Mouse (Mus musculus) adrenal gland, adult 10 weeks (tissue): ENCODE data around the gene Srsf6. TPM values are rescaled to one million over a fixed set of nuclear protein-coding genes. Genes with fewer than 3 reads are reported as not detected.

Experiments used
- polyA plus RNA-seq: library from polyadenylated mRNA; stranded (reverse); fragments of 350-450 nt; fragmentation: Illumina TruSeq; extraction: RNeasy Lipid Tissue Mini Kit (QIAGEN cat#74804); gene quantifications from one replicate; pipeline ENCODE4 v1.2.3, GENCODE M21; 2014; ENCODE audit warnings: low read depth, low replicate concordance

The Srsf6 gene
- polyA plus RNA-seq: 253 TPM

DNA sequence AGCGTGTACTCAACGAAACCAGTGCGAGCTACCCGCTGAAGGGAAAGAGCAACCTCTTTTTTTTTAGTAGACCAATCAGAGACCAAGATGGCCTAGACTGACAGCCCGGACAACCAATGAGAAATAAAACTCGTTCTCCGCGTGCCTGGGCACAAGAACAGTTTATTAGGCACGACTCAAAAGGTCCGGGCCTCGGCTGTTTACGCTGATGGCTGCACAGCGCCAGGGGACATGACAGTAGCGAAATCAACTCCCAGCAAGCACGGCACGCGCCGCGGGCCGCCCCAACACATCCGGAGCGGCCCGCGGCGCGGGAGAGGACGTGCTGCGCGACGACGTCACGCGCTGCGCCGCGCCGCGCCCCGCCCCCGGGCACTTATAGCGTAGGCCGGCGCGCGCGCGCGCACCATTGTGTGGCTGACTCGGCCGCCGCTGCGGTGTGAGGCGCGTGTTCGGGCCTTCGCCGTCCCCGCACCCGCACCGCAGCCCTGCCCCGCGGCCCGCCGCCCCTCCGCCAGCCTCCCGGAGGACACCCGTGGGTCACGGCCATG is at the start of gene Srsf6:
Gene Srsf6 (plus strand): TSS at position 406 of the 551 bp plus-strand sequence.

DNA sequence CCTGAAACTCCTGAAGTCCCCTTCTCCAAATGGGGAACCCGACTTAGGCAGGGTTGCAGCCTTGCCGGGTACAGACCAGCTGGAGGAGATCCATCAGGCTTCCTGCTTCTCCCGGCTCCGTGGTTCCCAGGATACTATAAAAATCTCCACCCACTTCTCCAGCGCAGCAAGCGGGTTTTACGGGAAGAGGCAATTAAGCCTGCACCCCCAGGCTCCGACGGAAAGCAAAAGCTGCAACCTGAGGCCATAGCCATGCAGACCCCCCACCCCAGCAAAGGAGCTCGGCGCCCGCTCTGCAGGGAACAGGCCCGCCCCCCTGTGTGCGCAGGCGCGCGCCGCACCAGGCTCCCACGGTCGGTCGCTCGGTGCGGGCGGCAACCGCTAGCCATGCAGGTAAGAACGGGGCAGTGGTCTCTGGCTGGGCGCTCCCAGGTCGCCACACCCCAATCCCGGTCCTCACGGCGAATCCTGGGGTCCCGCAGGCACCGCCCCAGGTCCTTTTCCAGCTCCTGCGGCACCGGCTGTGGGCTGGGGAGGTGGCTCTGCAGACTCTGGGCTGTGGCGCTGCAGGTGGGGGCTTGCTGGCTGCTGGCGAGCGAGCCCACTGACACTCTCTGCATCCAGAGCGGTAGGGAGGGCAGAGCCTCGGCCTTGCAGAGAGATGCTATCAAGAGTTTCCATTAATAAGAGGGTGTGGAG is 12.0 kb downstream of the Srsf6 start, which contains the start of gene L3mbtl1:
Gene L3mbtl1 (plus strand): TSS at position 325 of the 699 bp plus-strand sequence.

Other genes starting within 250 kb of the Srsf6 start
- not detected for gene L3mbtl1, start 11.9 kb downstream of the Srsf6 start, polyA plus RNA-seq
- gene Sgk2, start 55.8 kb downstream of the Srsf6 start, polyA plus RNA-seq: 1.2 TPM
- 187 TPM for gene Ift52, start 85.8 kb downstream of the Srsf6 start, polyA plus RNA-seq
- gene Mybl2, start 123.2 kb downstream of the Srsf6 start, polyA plus RNA-seq: not detected
- not detected for gene Gtsf1l, start 156.3 kb downstream of the Srsf6 start, polyA plus RNA-seq